Mouse (Mus musculus): ENCODE results near the gene Fpgs. TPM values are rescaled to one million over a fixed set of nuclear protein-coding genes. Genes with fewer than 3 reads are reported as not detected.

Gene Fpgs
- polyA plus RNA-seq, 1 experiment from 2014 or later: 25.9 TPM

GRCm38 (mm10) chr2:32667775-32668174 lies 36.2 kb downstream of the Fpgs start:
- H3K27me3 ChIP-seq (ENCODE audit: control insufficient read depth, insufficient read depth, low read length): no peaks in the 10 kb centered on the region
- H3K36me3 ChIP-seq (ENCODE audit: control insufficient read depth, insufficient read depth, low read length): no peaks in the 10 kb centered on the region
- no peak overlapping the region for H3K9ac ChIP-seq (replicated peaks; ENCODE audit: low read depth, low read length)
- H3K4me1 ChIP-seq (ENCODE audit: control insufficient read depth, insufficient read depth, low read length): no peaks in the 10 kb centered on the region; the same call in 1 of the 2 replicates
- no peak for ATAC-seq (ENCODE audit: insufficient number of reproducible peaks, insufficient read depth, low FRiP score, low read depth)
- no peaks in the 10 kb centered on the region for H3K9me3 ChIP-seq (ENCODE audit: control insufficient read depth, low read depth, low read length)
- H3K27ac ChIP-seq (ENCODE audit: low read length): no peak overlapping the region
- H3K4me2 ChIP-seq (replicated peaks; ENCODE audit: low read depth, low read length): no peak overlapping the region
- WGBS: 47% methylated on average over 11 of the region's 11 CpGs
- H3K4me3 ChIP-seq (ENCODE audit: low read depth, low read length): no peak overlapping the region

GRCm38 (mm10) chr2:32665853-32666252 lies 38.1 kb downstream of the Fpgs start:
- Histone ChIP-seq H3K4me2 (replicated peaks; ENCODE audit: low read depth, low read length) (no peak overlapping the region), H3K27me3 (ENCODE audit: control insufficient read depth, insufficient read depth, low read length) (no peaks in the 10 kb centered on the region), H3K9ac (replicated peaks; ENCODE audit: low read depth, low read length) (no peak overlapping the region), H3K4me3 (ENCODE audit: low read depth, low read length) (no peak overlapping the region), H3K36me3 (ENCODE audit: control insufficient read depth, insufficient read depth, low read length) (no peaks in the 10 kb centered on the region), H3K27ac (ENCODE audit: low read length) (no peak overlapping the region), H3K9me3 (ENCODE audit: control insufficient read depth, low read depth, low read length) (no peaks in the 10 kb centered on the region), H3K4me1 (ENCODE audit: control insufficient read depth, insufficient read depth, low read length) (peaks cover 13% of the 10 kb centered on the region)
- WGBS: 82% methylated on average over 6 of the region's 6 CpGs
- no peak for ATAC-seq (ENCODE audit: insufficient number of reproducible peaks, insufficient read depth, low FRiP score, low read depth)

- Histone ChIP-seq H3K4me2 (replicated peaks; ENCODE audit: low read depth, low read length) (no peak overlapping the region), H3K9me3 (ENCODE audit: control insufficient read depth, low read depth, low read length) (no peaks in the 10 kb centered on the region), H3K27ac (ENCODE audit: low read length) (no peak overlapping the region), H3K4me1 (ENCODE audit: control insufficient read depth, insufficient read depth, low read length) (peaks cover 13% of the 10 kb centered on the region), H3K9ac (replicated peaks; ENCODE audit: low read depth, low read length) (no peak overlapping the region), H3K4me3 (ENCODE audit: low read depth, low read length) (no peak overlapping the region), H3K27me3 (ENCODE audit: control insufficient read depth, insufficient read depth, low read length) (no peaks in the 10 kb centered on the region), H3K36me3 (ENCODE audit: control insufficient read depth, insufficient read depth, low read length) (no peaks in the 10 kb centered on the region)
- WGBS: 67% methylated on average over 8 of the region's 8 CpGs
- no peak for ATAC-seq (ENCODE audit: insufficient number of reproducible peaks, insufficient read depth, low FRiP score, low read depth)
Measured at GRCm38 (mm10) chr2:32665345-32665744, 38.6 kb downstream of the Fpgs start.

- ATAC-seq (ENCODE audit: insufficient number of reproducible peaks, insufficient read depth, low FRiP score, low read depth): no peak
- H3K27ac ChIP-seq (ENCODE audit: low read length): peak overlapping the region; percentile 3; the same call in 1 of the 2 replicates
- no peak overlapping the region for H3K4me3 ChIP-seq (ENCODE audit: low read depth, low read length)
- no peak overlapping the region for H3K9ac ChIP-seq (replicated peaks; ENCODE audit: low read depth, low read length)
- no peaks in the 10 kb centered on the region for H3K9me3 ChIP-seq (ENCODE audit: control insufficient read depth, low read depth, low read length)
- 46% methylated on average over 5 of the region's 5 CpGs for WGBS
- no peaks in the 10 kb centered on the region for H3K27me3 ChIP-seq (ENCODE audit: control insufficient read depth, insufficient read depth, low read length)
- H3K36me3 ChIP-seq (ENCODE audit: control insufficient read depth, insufficient read depth, low read length): no peaks in the 10 kb centered on the region
- no peak overlapping the region for H3K4me2 ChIP-seq (replicated peaks; ENCODE audit: low read depth, low read length)
- peaks cover 13% of the 10 kb centered on the region for H3K4me1 ChIP-seq (ENCODE audit: control insufficient read depth, insufficient read depth, low read length)
Measured at GRCm38 (mm10) chr2:32662291-32662690, 41.7 kb downstream of the Fpgs start.

- no peak overlapping the region for H3K4me2 ChIP-seq (replicated peaks; ENCODE audit: low read depth, low read length)
- 31% methylated on average over 7 of the region's 7 CpGs for WGBS
- H3K4me1 ChIP-seq (ENCODE audit: control insufficient read depth, insufficient read depth, low read length): peaks cover 13% of the 10 kb centered on the region
- H3K27me3 ChIP-seq (ENCODE audit: control insufficient read depth, insufficient read depth, low read length): no peaks in the 10 kb centered on the region
- no peak overlapping the region for H3K9ac ChIP-seq (replicated peaks; ENCODE audit: low read depth, low read length)
- ATAC-seq (ENCODE audit: insufficient number of reproducible peaks, insufficient read depth, low FRiP score, low read depth): peak; percentile 29; the same call in 1 of the 2 replicates
- no peak overlapping the region for H3K4me3 ChIP-seq (ENCODE audit: low read depth, low read length)
- no peaks in the 10 kb centered on the region for H3K36me3 ChIP-seq (ENCODE audit: control insufficient read depth, insufficient read depth, low read length)
- peak overlapping the region; percentile 3; the same call in 1 of the 2 replicates for H3K27ac ChIP-seq (ENCODE audit: low read length)
- H3K9me3 ChIP-seq (ENCODE audit: control insufficient read depth, low read depth, low read length): no peaks in the 10 kb centered on the region
Measured at GRCm38 (mm10) chr2:32661509-32662107, 42.3 kb downstream of the Fpgs start.

GRCm38 (mm10) chr2:32658873-32659272 lies 45.1 kb downstream of the Fpgs start:
- H3K9me3 ChIP-seq (ENCODE audit: control insufficient read depth, low read depth, low read length): no peaks in the 10 kb centered on the region
- no peaks in the 10 kb centered on the region for H3K27me3 ChIP-seq (ENCODE audit: control insufficient read depth, insufficient read depth, low read length)
- ATAC-seq (ENCODE audit: insufficient number of reproducible peaks, insufficient read depth, low FRiP score, low read depth): no peak
- H3K36me3 ChIP-seq (ENCODE audit: control insufficient read depth, insufficient read depth, low read length): no peaks in the 10 kb centered on the region
- H3K9ac ChIP-seq (replicated peaks; ENCODE audit: low read depth, low read length): no peak overlapping the region
- 93% methylated on average over 2 of the region's 2 CpGs for WGBS
- peaks cover 27% of the 10 kb centered on the region for H3K4me1 ChIP-seq (ENCODE audit: control insufficient read depth, insufficient read depth, low read length)
- no peak overlapping the region for H3K4me2 ChIP-seq (replicated peaks; ENCODE audit: low read depth, low read length)
- H3K4me3 ChIP-seq (ENCODE audit: low read depth, low read length): no peak overlapping the region
- H3K27ac ChIP-seq (ENCODE audit: low read length): no peak overlapping the region

- ATAC-seq (ENCODE audit: insufficient number of reproducible peaks, insufficient read depth, low FRiP score, low read depth): peak; percentile 38; the same call in 1 of the 2 replicates
- Histone ChIP-seq H3K9me3 (ENCODE audit: control insufficient read depth, low read depth, low read length) (no peaks in the 10 kb centered on the region), H3K27ac (ENCODE audit: low read length) (peak overlapping the region; percentile 68; the same call in 1 of the 2 replicates), H3K4me3 (ENCODE audit: low read depth, low read length) (no peak overlapping the region), H3K36me3 (ENCODE audit: control insufficient read depth, insufficient read depth, low read length) (no peaks in the 10 kb centered on the region), H3K27me3 (ENCODE audit: control insufficient read depth, insufficient read depth, low read length) (no peaks in the 10 kb centered on the region), H3K9ac (replicated peaks; ENCODE audit: low read depth, low read length) (no peak overlapping the region), H3K4me2 (replicated peaks; ENCODE audit: low read depth, low read length) (no peak overlapping the region), H3K4me1 (ENCODE audit: control insufficient read depth, insufficient read depth, low read length) (peaks cover 17% of the 10 kb centered on the region)
- WGBS: 39% methylated on average over 12 of the region's 12 CpGs
Measured at GRCm38 (mm10) chr2:32655826-32656225, 48.1 kb downstream of the Fpgs start.

- Histone ChIP-seq H3K27me3 (ENCODE audit: control insufficient read depth, insufficient read depth, low read length) (no peaks in the 10 kb centered on the region), H3K4me3 (ENCODE audit: low read depth, low read length) (no peak overlapping the region), H3K9ac (replicated peaks; ENCODE audit: low read depth, low read length) (no peak overlapping the region), H3K4me2 (replicated peaks; ENCODE audit: low read depth, low read length) (no peak overlapping the region), H3K27ac (ENCODE audit: low read length) (peak overlapping the region; percentile 68; the same call in 1 of the 2 replicates), H3K4me1 (ENCODE audit: control insufficient read depth, insufficient read depth, low read length) (peaks cover 17% of the 10 kb centered on the region), H3K9me3 (ENCODE audit: control insufficient read depth, low read depth, low read length) (no peaks in the 10 kb centered on the region), H3K36me3 (ENCODE audit: control insufficient read depth, insufficient read depth, low read length) (no peaks in the 10 kb centered on the region)
- WGBS: 82% methylated on average over 3 of the region's 3 CpGs
- no peak for ATAC-seq (ENCODE audit: insufficient number of reproducible peaks, insufficient read depth, low FRiP score, low read depth)
Measured at GRCm38 (mm10) chr2:32655394-32655744, 48.6 kb downstream of the Fpgs start.
